Mouse (Mus musculus) frontal cortex, adult 2 months (tissue): Measurements from ENCODE around the gene Slc17a7. TPM values are rescaled to one million over a fixed set of nuclear protein-coding genes. Genes with fewer than 3 reads are reported as not detected.
A peak's percentile ranks its signal among the peaks of the same experiment; 100 is the strongest.
"Not testable (repeated sequence)": the region's sequence is repeated elsewhere in the genome, so short reads cannot be mapped to it uniquely, and the experiment has no call there.

Source experiments
- DNase-seq, 2 experiments: peaks; one replicate each; pipeline ENCODE4 v3.0.0; 2022; ENCODE audit warnings: low spot score in 1 of 2; ENCODE audit errors: extremely low spot score in 1 of 2
- polyA plus RNA-seq: library from polyadenylated mRNA; depleted of rRNA; stranded (reverse); fragments of >200 nt; gene quantifications from 2 replicates; pipeline ENCODE4 v1.2.3, GENCODE M21; 2012; rRNA removed

The Slc17a7 gene
- polyA plus RNA-seq, result 858 and 911 TPM in 2 replicates

DNA sequence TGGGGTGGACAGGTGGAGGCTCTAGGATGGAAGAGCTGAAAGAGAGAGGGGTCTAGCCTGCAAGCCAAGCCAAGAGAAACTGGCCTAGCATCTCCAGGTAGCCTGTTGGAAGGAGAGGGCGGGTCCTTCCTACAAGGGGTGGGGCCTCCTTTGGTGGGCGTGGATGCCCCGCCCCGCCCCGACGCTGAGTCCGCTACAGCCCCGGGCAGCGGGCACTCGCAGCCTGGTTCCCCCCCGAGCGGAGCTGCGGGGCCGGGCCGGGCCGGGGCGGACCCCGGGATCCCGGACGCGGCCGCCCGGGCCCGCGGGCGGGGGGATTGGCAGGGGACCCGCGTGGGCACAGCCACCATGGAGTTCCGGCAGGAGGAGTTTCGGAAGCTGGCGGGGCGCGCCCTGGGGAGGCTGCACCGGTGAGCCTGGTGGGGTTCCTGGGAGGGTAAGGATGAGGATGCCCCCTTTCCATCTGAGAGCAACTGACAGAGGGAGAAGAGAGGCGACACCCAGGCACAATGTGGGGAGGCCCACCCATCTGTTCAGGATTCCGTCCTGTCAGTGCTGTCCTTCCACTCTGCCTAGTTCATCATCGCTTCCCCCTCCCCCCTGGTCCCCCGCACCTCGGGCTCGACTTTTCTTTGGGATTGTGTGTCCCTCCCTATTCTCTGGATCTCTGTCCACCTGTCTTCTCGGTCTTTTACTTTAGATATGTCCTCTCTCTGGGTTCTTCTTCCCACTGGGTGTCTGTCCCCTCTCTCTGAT, at the start of gene Slc17a7:
TSS of gene Slc17a7 (plus strand) at position 215 of the 756 bp plus-strand sequence.
- DNase-seq, result peak in 1 of 2 experiments; percentile 66

DNA sequence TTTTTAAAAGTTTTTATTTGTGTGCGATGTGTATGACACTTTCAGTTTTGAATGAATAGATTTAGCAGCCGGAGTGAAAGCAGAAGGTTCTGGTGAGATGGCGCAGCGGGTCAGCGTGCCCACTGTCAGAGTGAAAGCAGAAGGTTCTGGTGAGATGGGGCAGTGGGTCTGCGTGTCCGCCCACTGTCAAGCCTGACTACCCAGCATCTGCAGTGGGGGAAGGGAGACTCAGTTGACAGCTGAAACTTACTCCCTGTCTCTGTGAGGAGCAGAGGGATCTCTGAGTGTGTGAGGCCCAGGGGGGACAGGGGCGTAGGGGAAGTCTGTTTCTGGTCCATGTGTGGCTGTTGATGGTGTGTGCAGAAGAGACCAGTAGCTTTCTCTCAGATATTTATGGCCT, 46.2 kb upstream of the Slc17a7 start:
- DNase-seq, result no peak

DNA sequence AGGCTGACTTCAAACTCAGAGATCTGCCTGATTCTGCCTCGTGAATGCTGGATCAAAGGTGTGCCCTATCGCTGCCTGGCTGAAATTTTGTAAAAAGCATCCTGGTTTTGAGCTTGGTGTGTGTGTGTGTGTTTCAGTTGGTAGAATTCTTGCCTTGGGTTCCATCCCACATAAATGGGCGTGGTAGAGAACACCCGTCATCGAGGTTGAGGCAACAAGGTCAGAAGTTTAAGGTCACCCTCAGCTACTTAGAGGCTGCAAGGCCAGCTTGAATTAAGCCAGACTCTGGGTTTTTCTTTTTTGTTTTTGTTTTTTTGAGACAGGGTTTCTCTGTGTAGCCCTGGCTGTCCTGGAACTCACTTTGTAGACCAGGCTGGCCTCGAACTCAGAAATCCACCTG, 45.4 kb upstream of the Slc17a7 start:
- no peak for DNase-seq

DNA sequence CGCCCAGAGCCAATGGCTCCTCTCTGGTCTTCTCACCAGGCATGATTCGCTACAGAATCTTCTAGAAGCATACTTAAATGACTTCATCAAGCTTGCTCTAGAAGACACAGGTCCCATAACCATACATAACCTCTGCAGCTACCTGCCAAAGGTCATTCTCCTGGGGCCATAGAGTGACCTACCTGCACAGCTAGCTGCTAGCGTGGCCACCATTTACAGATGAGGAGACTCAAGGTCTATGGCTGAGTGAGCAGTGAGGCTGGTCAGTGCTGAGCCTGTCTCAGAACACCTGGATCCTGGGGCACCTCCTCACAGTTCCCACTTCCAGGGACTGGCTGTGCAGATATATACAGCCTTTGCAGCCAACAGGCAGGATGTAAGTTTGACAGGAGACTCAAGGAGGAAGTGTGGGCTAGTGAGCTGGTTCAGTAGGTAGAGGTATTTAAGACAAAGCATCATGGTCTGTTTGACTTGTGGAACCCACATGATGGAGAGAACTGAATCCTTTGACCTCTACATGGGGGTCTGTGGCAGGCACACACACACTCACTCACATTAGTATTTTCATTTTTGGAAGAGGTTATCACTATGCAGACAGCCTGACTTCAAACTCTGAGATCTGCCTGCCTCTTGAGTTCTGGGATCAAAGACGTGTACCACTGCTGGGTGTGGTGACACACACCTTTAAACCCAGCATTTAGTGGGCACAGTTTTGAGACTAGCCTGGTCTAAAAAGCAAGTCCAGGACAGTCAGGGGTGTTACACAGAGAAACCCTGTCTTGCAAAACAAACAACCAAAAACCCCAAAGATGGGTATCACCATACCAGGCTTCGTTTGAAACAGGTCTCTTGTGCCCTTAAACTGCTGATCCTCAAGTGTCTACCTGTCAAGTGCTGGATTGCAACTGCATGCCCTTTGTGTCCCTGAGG, 43.7 kb upstream of the Slc17a7 start:
- DNase-seq, result no peak

DNA sequence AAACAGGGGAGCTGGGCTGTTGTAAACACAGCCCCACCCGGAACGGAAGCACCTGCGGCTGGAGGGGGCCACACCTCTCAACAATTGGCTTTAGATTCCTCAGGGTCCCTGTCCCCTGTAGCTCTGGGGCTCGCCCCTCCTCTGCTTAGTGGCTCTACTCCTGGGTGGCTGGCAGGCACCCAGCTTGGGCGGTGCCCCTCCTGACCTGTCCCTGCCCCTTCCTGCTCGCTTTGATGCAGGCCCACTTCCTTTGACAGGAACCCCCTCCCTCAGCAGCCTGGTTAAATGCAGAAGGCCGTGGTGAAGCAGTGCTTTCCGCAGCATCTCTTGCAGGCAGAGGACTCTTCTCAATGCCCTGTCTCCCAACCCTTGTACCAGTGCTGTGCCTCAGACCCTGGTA, 42.3 kb upstream of the Slc17a7 start:
- no peak for DNase-seq

DNA sequence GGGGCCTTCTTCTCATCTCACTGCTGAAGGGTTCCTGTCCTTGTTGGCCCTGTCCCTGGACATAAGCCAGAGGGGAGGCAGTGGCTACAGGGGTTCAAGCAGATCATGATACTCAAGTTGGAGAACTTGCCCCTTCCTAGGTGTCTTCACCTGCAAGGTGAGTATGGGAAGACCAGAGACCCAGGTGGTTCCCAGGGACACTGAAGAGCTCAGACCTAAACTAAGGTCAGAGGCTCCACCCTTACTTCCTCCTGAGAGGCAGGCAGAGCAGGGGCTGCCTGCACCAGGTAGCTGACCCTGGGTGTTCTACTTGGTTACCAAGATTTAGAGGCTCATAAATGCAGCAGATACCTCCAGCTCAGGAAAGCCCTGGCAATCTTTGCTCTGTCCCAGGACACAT, 41.8 kb upstream of the Slc17a7 start:
- DNase-seq, result no peak

DNA sequence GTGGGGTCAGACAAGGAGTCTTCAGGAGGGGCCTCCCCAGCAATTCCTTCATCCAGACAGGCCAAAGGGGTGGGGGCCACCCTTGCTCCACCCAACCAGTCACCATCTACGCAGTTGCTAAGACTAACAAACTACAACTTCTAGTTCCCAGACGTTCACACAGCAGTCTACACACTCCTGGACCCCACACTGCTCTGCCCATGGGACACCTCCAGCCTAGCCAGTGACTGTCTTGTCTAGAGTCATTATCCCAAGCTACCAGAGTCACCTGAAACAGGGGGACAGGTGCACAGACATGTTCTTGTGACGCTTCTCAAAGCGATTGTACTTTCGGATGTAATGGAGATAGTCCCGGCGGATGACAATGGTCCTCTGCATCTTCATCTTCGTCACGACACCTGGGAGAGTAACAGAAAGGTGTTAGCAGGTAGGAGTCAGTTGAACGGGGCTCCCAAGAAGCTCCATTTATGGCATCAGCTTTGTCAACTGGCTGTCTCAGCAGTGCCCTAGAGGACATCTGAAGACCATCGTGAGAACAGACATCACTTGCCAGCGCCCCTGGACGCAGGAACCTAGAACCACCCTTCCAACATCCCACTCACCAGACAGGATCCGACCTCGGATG, 41.1 kb upstream of the Slc17a7 start:
- no peak for DNase-seq

DNA sequence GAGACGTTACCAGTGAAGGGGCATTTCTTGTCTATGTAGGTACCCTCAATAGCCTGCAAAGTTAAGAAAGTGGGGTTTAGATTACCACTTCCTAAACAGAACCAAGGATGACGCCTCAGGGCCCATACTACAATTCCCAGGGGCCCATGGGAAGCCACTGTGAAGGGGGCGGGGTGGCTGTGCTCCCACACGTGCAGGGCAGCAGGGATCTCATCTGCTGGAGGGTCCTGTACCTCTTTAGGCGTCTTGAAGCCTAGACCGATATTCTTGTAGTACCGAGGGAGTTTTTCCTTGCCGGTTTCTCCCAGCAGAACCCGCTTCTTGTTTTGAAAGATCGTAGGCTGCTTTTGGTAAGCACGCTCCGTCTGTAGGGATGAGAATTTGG, 40.6 kb upstream of the Slc17a7 start:
- no peak for DNase-seq

DNA sequence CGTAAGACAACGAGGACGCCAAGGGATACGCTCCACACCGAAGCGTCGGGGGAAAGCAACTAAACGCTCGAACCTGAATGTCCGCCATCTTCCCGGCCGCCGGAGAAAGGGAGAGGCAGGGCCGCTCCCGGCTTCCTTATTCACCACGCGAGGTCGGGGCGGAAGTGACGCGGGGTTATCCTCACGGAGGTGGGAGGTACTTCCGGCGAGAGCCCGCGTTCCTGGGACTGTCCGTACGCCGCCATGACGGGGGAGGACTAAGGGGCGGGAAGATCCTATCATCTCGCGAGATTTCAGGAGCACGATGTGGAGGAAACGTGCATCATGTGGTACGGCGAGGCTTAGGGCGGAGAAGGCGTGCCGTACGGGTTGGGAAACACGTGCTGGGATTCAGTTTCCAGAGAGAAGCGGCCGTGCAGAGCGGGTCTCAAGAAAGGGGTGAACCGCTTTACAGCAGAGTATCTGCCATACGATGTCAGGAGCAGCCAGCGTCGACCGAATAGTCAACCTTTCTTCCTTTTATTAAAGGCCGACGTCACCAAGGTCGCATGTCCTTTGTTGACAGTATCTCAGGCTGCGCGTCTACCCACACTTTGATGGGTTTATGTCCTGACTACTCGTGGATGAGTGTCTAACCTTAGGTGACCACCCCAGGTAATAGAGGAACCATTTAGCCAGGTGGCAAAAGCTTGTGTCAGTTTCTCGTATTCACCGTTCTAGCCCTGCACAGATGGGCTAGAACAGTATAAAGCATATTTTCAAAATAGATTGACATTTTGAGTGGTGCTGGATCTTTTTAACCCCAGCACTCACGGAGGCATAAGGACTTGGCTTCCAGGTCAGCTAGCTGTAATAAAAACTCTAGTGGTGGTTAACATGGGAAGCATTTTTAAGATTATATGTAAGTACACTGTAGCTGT, 39.3 kb upstream of the Slc17a7 start, which contains the start of gene Rps11:
TSS of gene Rps11 (minus strand) at position 216 of the 920 bp plus-strand sequence.
- DNase-seq, result peak; percentile 97 to 99

DNA sequence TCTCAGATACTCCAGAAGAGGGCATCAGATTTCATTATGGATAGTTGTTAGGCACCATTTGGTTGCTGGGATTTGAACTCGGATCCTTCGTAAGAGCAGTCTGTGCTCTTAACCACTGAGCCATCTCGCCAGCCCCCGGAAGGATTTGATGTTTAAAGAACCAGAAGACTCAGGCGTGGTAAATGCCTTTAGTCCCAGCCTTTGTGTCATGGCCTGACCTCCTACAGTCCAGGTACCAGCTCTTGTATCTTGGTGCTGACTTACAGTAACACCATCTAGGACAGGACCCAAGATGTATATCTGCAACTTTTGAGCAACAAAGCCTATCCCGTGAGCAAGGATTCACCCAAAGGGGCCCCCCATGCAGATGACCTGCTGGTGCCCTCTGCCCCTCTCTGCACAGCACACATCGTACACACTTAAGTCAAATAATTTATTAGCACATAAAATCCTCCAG, 38.6 kb upstream of the Slc17a7 start:
- no peak for DNase-seq

DNA sequence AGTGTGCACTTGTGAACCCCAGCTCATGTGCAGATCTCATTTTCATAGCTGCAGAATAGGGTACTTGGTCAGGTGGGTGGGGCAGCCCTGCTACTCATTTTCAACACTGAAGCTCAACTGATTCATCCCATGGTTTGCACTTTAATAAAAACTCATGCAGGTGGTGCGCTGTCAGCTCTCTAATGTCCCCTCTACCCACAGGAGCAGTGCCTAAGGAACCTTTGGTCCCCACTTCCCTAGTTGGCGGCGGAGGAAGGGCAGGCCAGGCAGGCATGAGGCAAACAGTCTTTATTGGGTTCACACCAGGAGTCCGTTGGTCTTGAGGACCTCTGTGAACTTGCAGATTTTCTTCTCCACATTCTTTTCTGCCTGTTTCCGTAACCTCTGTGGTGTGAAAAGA, 38.1 kb upstream of the Slc17a7 start:
- DNase-seq, result not testable (repeated sequence)

DNA sequence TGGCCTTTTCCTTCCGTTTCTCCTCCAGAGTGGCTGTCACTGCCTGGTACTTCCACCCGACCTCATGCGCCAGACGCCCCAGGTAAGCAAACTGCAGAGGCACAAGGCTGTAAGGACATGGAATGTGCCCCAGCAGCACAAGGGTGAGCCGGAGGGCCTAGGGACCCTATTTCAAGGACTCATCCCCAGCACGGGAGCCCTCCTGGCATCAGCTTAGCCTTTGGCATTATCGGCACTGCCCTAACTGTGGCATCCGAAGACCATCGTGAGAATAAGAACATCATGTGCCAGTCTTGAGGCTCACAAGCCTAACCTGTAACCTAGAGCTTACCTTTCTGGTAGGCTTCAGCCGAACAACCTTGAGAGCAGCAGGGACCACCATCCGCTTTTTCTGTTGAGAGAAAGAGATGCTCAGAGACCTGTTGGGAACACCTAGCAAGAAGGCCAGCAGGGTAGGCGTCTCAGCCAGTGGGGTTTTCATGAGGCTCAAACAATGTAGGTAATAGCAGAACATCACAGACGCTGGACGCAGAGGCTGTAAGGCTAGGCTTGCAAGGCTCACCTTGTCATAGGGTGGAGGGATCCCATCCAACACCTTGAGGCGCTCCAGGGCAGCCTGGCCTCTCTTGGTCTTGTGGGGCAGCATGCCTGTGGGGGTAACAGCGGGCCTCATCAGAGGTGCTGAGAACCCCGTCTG, 37.5 kb upstream of the Slc17a7 start:
- no peak for DNase-seq

DNA sequence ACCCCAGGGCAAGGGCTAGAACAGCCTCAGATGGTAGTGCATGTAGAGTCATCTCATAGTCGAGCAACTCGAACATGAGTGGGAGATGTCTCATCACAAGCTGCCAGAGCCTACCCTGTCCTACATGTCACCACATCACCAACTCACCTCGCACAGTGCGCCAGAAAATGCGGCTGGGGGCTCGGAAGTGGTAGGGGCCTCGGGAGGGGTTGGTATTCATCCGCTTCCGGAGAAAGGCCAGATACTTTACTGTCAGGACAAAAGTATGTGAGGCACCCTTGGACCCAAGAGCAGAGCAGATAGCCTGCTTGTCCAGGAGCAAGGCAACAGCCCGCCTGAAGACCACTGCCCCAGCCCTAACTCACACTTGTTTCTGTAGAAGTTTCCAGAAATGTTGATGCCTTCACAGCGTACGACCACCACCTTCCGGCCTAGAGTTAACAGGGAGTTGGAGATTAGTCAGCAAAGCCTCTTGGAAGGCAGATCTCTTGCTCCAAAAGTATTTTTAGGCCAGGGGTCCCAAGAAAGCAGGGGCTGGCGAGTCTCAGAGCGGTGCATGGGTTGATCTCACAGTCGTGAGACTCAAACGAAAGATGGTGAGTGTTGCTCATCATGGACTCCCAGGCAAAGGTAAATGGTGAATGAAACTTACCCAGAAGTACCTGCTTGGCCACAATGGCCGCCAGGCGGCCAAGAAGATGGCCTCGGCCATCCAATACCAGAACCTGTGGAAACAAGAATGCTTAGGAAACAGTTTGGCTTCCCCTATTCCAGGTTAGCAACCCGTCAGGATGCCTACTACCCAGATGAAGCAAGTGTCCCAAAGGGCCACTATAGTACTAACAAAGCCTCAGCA, 36.7 kb upstream of the Slc17a7 start:
- no peak for DNase-seq

DNA sequence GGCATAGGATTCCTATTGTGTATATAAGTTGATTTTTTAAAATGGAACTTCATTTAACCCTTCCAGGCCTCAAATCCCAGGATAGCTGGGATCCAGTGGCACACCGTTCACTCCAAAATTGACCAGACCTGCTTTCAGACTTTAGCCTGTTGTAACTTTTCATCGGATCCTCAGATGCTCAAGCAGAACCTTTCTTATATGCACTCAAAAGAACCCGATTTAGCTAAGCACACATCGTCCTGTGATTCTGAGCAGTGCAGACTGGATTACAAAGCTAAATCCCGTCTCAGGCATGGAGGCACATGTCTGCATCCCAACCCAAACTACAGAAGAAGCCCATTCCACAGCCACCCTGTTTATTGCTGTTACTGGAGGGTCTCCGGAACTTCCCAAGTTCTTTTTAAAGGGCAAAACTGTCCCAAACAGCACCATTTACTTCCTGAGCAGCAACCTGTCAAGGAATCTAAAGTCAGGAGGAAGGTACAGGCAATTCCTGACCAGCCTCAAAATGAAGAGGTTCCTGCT, 36.0 kb upstream of the Slc17a7 start:
- no peak for DNase-seq

DNA sequence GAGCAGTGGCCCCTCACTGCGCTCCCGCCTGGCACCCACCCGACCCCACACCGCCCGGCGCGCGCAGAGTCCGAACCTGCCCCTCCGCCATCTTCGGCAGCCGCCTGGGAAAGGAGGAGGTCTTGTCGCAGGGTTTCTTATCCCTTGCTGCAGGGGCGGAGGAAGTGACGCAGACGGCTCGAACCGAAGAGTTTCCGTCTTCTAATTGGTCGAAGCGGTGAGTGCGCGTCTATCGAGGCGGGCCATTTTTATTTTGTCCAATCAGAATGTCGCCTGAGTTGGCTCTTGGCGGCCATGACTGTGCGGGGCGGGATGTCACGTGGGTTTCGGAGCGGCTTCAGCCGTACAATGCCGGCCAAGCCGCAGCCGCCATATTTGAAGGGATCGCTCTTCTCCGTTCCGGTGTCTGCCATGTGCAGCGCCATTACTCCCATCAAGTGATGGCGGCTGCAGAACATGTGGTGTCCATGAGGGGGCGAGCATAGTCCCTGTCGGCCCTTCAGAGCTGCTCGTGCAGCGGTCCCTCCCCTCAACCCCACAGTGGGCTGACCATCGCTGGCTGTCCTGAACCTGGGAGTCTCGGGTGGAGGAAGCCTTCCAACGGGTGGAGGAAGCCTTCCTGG, 35.0 kb upstream of the Slc17a7 start, which contains the start of gene Rpl13a:
TSS of gene Rpl13a (minus strand) at position 138 of the 623 bp plus-strand sequence.
- DNase-seq, result peak; percentile 99 to 100

DNA sequence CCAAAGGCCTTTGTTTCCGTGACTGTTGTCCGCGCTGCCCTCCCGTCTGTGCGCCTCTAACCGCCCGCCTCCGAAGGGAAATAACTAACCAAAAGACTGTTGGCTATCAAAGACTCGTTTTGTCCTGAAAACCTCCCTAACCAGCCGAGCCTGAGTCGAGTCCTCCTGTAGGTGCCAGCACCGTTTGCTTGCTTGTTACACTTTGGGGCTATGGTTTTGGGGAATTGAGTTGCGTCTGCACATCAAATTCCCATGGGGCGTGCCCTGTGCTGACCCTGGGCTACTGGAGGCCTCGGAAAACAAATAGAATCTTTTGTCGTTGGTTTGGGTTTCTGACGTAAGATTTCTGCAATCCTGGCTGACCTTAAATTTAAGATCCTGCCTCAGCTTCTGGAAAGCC, 34.4 kb upstream of the Slc17a7 start:
- no peak for DNase-seq

DNA sequence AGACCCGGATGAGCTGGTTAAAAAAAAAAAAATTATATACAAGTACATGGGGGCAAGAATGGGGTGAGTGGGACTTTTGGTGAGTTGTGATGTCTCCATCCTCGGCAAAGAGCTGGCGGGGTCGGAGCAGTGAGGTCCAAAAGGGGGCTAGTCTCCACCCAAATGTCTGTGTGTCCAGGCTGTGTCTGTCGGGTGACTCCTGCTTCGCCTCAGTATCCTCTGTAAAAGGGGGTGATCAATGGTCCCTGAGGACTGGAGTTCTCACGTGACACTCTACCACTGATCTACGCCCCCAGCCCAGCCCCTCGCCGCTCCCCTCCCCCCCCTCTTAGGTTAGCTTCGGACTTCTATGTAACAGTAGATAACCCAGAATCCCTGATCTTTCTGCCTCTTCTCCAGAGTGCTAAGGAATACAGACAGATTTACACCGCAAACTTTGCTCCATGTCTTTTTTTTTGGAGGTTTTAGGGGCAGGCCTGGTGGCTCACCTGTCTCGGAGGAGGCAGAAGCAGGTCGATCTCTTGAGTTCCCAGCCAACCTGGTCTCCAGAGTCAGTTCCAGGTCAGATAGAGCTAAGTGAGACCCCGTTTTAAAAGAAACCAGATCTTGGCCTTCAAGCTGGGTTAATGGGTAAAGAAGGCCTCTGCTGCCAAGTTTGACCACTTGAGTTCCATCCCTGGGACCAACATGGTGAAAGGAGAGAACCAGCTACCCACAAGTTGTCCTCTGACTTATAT, 33.8 kb upstream of the Slc17a7 start:
- DNase-seq, result no peak
